Mouse (Mus musculus): Measurements from ENCODE around the gene Grin2b. TPM values are rescaled to one million over a fixed set of nuclear protein-coding genes. Genes with fewer than 3 reads are reported as not detected.
"Not testable (repeated sequence)": the region's sequence is repeated elsewhere in the genome, so short reads cannot be mapped to it uniquely, and the experiment has no call there.

Gene Grin2b
- total RNA-seq, 4 experiments from 2014 or later: 0.24 to 0.86 (median 0.70) TPM

- no peak for DNase-seq
Measured at GRCm38 (mm10) chr6:135684206-135684605, 489.1 kb downstream of the Grin2b start.

GRCm38 (mm10) chr6:135681423-135681822 is 491.9 kb downstream of the Grin2b start:
- not testable (repeated sequence) for DNase-seq

DNA sequence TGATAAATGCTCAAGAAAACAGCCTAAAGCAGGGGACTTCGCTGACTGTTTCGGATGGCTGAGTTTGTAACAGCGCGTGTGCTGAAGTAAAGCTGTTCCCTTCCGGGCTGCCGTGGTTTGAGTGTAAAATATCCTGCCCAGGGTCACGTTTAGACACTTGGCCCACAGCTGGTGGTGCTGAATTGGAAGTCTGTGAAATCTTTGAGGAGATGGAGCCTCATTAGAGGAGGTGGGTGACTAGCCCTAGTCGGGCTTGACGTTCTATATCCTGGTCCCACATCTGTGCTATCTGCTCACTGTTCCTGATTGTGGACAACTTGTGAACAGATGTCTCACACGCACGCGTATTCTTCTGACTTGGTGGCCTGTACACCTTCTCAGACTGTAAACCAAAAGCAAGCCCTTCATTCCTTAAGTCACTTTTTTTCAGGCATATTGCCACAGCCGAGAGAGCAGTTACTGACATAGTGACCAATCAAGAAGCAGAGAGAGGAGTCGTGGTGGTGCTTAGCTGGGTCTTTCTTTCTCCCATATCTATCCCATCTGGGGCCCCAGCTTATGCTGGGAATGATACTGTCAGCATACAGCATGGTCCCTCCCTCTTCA is 493.1 kb downstream of the Grin2b start:
- no peak for DNase-seq

- no peak for DNase-seq
Measured at GRCm38 (mm10) chr6:135674380-135674779, 498.9 kb downstream of the Grin2b start.

GRCm38 (mm10) chr6:135672003-135672402 is 501.3 kb downstream of the Grin2b start:
- no peak for DNase-seq

Small RNA genes lying within 50 kb of the gene (microRNA-seq; reads per million reads assigned to microRNA genes)
- gene Gm22892: 0 reads per million in 2 experiments

Other genes starting within 250 kb of the Grin2b start
- gene Gm8994, start 154.0 kb upstream of the Grin2b start, total RNA-seq (2022): not detected
- not detected for gene E330021D16Rik, start 242.1 kb upstream of the Grin2b start, total RNA-seq (2022)

Measured in adrenal gland, adult 8-10 months (tissue).